Mouse (Mus musculus) ES-Bruce4 (cell line): ENCODE results near the gene Mettl15.

ENCODE experiments used
- CTCF ChIP-seq: IDR thresholded peaks from one replicate; pipeline ENCODE4 v1.8.1; 2011; ENCODE audit warnings: low read depth, low read length
- EP300 ChIP-seq: IDR thresholded peaks from 2 replicates; pipeline ENCODE4 v1.6.1; 2011; ENCODE audit warnings: low read depth, low read length; ENCODE audit not compliant: insufficient read depth
- POLR2A ChIP-seq: IDR thresholded peaks from one replicate; pipeline ENCODE4 v1.8.1; 2011; ENCODE audit warnings: low read length; ENCODE audit not compliant: insufficient read depth

DNA sequence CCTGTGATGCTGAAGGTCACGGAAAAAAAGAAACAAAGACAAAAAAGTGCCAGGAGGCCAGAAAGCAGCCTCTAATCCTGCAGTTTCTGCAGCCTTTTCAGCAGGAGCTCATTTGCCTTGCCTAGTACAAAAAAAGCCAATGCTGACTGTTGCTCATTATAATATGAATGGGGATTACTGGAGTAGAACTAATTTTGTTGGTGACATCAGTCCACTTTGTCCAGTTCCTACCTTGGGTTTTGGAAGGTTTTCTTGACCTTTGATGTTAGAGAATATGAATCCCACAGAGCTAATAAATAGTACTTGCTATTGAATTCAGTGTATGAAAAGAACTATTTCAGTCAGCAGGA is 768 bp upstream of the Mettl15 start:
- TF ChIP-seq CTCF (no peak), EP300 (no peak), POLR2A (no peak)
